Comparison of ENCODE assay signal across 8 mouse cellular contexts in genomic region chr7:37373864-37374263, GRCm38 (mm10).
DNase-seq lines count a peak whose midpoint lies in the region; ATAC-seq and TF ChIP-seq lines count a peak whose summit lies in the region.

No protein-coding gene starts in this region.

- H3K36me3 ChIP-seq in heart, postnatal 0 days (replicated peaks; ENCODE audit: control insufficient read depth, insufficient read depth, low read length) = no peaks in the 10 kb centered on the region
- no peaks in the 10 kb centered on the region for H3K36me3 ChIP-seq in neural tube, embryonic 14.5 days (ENCODE audit: control insufficient read depth, insufficient read depth, low read length)

- no peak overlapping the region for H3K27ac ChIP-seq in bone marrow macrophage, adult 2 months (ENCODE audit: insufficient read depth, low read depth, low read length)
- H3K27ac ChIP-seq in embryonic fibroblast, embryonic 13.5 days (ENCODE audit: insufficient read depth, low read length) = no peak overlapping the region
- H3K27ac ChIP-seq in heart, postnatal 0 days (ENCODE audit: low read depth) = no peak overlapping the region
- H3K27ac ChIP-seq in neural tube, embryonic 14.5 days (ENCODE audit: low read depth, low read length) = no peak overlapping the region

- no peaks in the 10 kb centered on the region for H3K4me1 ChIP-seq in bone marrow macrophage, adult 2 months (ENCODE audit: control insufficient read depth, insufficient read depth, low read length)
- H3K4me1 ChIP-seq in embryonic fibroblast, embryonic 13.5 days (ENCODE audit: control insufficient read depth, insufficient read depth, low read length) = peaks cover 11% of the 10 kb centered on the region; the same call in 1 of the 2 replicates
- no peaks in the 10 kb centered on the region for H3K4me1 ChIP-seq in heart, postnatal 0 days (ENCODE audit: control insufficient read depth, insufficient read depth)
- H3K4me1 ChIP-seq in neural tube, embryonic 14.5 days (ENCODE audit: control insufficient read depth, insufficient read depth, low read length) = peaks cover 11% of the 10 kb centered on the region; the same call in 1 of the 2 replicates

- no peak for TF ChIP-seq POLR2A in bone marrow macrophage, adult 2 months (IDR thresholded peaks at IDR 0.05; ENCODE audit: borderline replicate concordance, low read depth, low read length)
- no peak for TF ChIP-seq POLR2A in embryonic fibroblast, embryonic 13.5 days (IDR thresholded peaks at IDR 0.05; ENCODE audit: low read depth, low read length)

- H3K27me3 ChIP-seq in heart, postnatal 0 days (ENCODE audit: control insufficient read depth, insufficient read depth, low read length) = no peaks in the 10 kb centered on the region
- no peaks in the 10 kb centered on the region for H3K27me3 ChIP-seq in neural tube, embryonic 14.5 days (ENCODE audit: control insufficient read depth, insufficient read depth, low read length)

- H3K9me3 ChIP-seq in heart, postnatal 0 days (replicated peaks; ENCODE audit: control insufficient read depth, low read length) = no peaks in the 10 kb centered on the region
- H3K9me3 ChIP-seq in neural tube, embryonic 14.5 days (ENCODE audit: control insufficient read depth, low read length) = no peaks in the 10 kb centered on the region

- peak; percentile 24 to 43 for DNase-seq in CD8-positive naive resting alpha-beta T cell, adult 2 months (ENCODE audit: low read depth in 2 of 2, low spot score in 2 of 2)
- DNase-seq in heart, postnatal 0 days (ENCODE audit: low spot score) = peak; percentile 75
- peak; percentile 80 to 82 for DNase-seq in kidney, postnatal 4 days
- DNase-seq in lung, adult 18-20 months = peak; percentile 58 to 59
- DNase-seq in thymus, adult 18-20 months = peak; percentile 19 to 34

- ATAC-seq in heart, postnatal 0 days (ENCODE audit: insufficient read depth, low read depth) = peak; percentile 45; the same call in 1 of the 2 replicates
- ATAC-seq in neural tube, embryonic 14.5 days (ENCODE audit: low read depth) = peak; percentile 61; the same call in 1 of the 2 replicates

- no peak overlapping the region for H3K4me3 ChIP-seq in bone marrow macrophage, adult 2 months (ENCODE audit: insufficient read depth, low read length)
- no peak overlapping the region for H3K4me3 ChIP-seq in embryonic fibroblast, embryonic 13.5 days (ENCODE audit: insufficient read depth, low read length)
- no peak overlapping the region for H3K4me3 ChIP-seq in heart, postnatal 0 days (ENCODE audit: low read depth, low read length)
- H3K4me3 ChIP-seq in neural tube, embryonic 14.5 days (ENCODE audit: low read depth, low read length) = no peak overlapping the region

- TF ChIP-seq EP300 in heart, postnatal 0 days (IDR thresholded peaks at IDR 0.05; ENCODE audit: low read depth) = no peak

- H3K9ac ChIP-seq in heart, postnatal 0 days (replicated peaks; ENCODE audit: low read depth, low read length) = no peak overlapping the region
- H3K9ac ChIP-seq in neural tube, embryonic 14.5 days (replicated peaks; ENCODE audit: low read depth, low read length) = no peak overlapping the region

- peak; percentile 62 for TF ChIP-seq CTCF in bone marrow macrophage, adult 2 months (IDR thresholded peaks at IDR 0.05; ENCODE audit: low read depth, low read length)
- TF ChIP-seq CTCF in embryonic fibroblast, embryonic 13.5 days (IDR thresholded peaks at IDR 0.05; ENCODE audit: borderline replicate concordance, insufficient read depth, low read length) = peak; percentile 76; the same call in 1 of the 2 replicates
- TF ChIP-seq CTCF in heart, postnatal 0 days (IDR thresholded peaks at IDR 0.05; ENCODE audit: low read depth) = peak; percentile 97

- WGBS in heart, postnatal 0 days = 10% methylated on average over 11 of the region's 11 CpGs
- 10% methylated on average over 11 of the region's 11 CpGs for WGBS in neural tube, embryonic 14.5 days

- H3K4me2 ChIP-seq in heart, postnatal 0 days (ENCODE audit: low read depth, low read length) = peak overlapping the region; percentile 37; the same call in 1 of the 2 replicates
- peak overlapping the region; percentile 27; the same call in 1 of the 2 replicates for H3K4me2 ChIP-seq in neural tube, embryonic 14.5 days (ENCODE audit: low read depth, low read length)

Comparison
In these comparisons a context has a peak if more than half of its experiments do, and no peak if none do; other contexts are left out.
1. DNase-seq: peak in every context shown above with its lines; median percentile 81 in kidney, postnatal 4 days; 75 in heart, postnatal 0 days; 58 in lung, adult 18-20 months; 34 in CD8-positive naive resting alpha-beta T cell, adult 2 months; 26 in thymus, adult 18-20 months.